Mouse (Mus musculus): ENCODE data around the gene Krt36. TPM values are rescaled to one million over a fixed set of nuclear protein-coding genes. Genes with fewer than 3 reads are reported as not detected.

Gene Krt36
- polyA plus RNA-seq, 1 experiment from 2014 or later, result not detected

DNA sequence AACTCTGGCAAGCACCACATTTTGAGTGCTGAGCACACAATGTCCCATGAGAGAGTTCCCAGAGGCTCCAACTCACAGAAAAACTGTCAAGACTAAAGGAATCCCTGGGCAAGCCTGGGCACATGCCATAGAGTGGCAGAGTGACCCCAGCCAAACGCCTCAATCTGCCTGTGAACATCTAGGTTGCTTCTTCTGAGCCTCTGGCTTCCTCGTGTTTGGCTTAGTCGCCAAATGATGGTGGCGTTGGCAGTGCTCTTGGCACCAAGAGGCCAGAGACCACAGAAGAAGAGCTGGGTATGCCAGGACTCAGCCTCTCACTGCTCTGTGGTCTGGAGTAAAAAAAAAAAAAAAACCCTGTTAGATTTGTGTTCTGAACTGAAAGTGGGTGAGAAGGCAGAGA lies 5.0 kb downstream of the Krt36 start:
- ATAC-seq (ENCODE audit: low FRiP score) (no peak), DNase-seq (ENCODE audit: low spot score) (no peak)
- Histone ChIP-seq H3K4me1 (replicated peaks; ENCODE audit: control insufficient read depth, insufficient read depth, low read length) (no peaks in the 10 kb centered on the region), H3K27me3 (ENCODE audit: control insufficient read depth, insufficient read depth, low read length) (no peaks in the 10 kb centered on the region), H3K27ac (no peak overlapping the region), H3K9me3 (ENCODE audit: control insufficient read depth, low read length) (no peaks in the 10 kb centered on the region), H3K9ac (no peak overlapping the region), H3K4me2 (replicated peaks) (no peak overlapping the region), H3K4me3 (replicated peaks; ENCODE audit: low read length) (no peak overlapping the region), H3K36me3 (replicated peaks; ENCODE audit: control insufficient read depth, insufficient read depth) (no peaks in the 10 kb centered on the region)
- WGBS, result 91% methylated on average over 4 of the region's 4 CpGs

DNA sequence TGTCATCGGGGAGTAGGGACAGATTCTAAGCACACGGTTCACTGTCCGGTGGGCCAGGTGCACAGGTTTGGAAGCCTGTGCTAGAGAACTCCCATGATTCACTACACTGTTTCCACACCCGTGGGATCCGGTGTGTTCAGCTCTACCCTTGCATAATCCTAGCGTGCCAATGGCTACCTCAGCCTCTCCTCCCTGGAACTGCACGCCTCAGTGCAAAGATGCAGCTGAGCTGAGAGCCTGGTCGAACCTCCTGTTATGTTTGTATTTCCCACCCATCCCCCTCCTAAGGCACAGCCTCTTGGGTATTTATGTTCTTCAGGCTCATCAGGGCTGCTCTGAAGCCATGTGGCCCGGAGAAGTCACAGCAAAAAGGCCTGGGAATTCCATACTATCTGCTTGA lies 7.6 kb downstream of the Krt36 start:
- no peak for DNase-seq (ENCODE audit: low spot score)
- no peak overlapping the region for H3K4me3 ChIP-seq (replicated peaks; ENCODE audit: low read length)
- H3K4me2 ChIP-seq (replicated peaks), result no peak overlapping the region
- no peak overlapping the region for H3K27ac ChIP-seq
- no peaks in the 10 kb centered on the region for H3K27me3 ChIP-seq (ENCODE audit: control insufficient read depth, insufficient read depth, low read length)
- no peak overlapping the region for H3K9ac ChIP-seq
- H3K4me1 ChIP-seq (replicated peaks; ENCODE audit: control insufficient read depth, insufficient read depth, low read length), result no peaks in the 10 kb centered on the region
- 76% methylated on average over 9 of the region's 9 CpGs for WGBS
- no peaks in the 10 kb centered on the region for H3K9me3 ChIP-seq (ENCODE audit: control insufficient read depth, low read length)
- no peaks in the 10 kb centered on the region for H3K36me3 ChIP-seq (replicated peaks; ENCODE audit: control insufficient read depth, insufficient read depth)
- ATAC-seq (ENCODE audit: low FRiP score), result no peak

DNA sequence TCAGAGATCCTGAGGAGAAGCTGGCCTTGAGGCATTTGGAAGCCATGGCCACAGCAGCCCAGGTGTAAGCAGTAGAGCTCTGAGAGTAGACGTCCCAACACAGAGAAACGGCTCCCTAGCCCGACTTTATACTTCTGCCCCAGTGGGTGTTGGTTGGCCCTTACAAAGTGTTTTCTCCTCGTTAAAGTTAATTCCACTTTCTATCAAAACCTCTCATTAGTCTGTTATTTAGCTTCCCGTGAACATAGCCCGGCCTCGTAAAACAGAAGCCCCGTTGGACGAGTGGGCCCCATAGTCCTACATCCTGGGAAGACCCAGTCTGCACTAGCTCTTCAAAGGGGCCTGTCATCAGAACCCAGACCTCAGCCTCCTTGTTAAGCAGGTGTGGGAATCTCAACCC lies 9.3 kb downstream of the Krt36 start, which contains the start of gene Krt35:
Gene Krt35, minus strand, starts transcription at position 101 of the 400 bp plus-strand sequence.
- Histone ChIP-seq H3K27me3 (ENCODE audit: control insufficient read depth, insufficient read depth, low read length) (no peaks in the 10 kb centered on the region), H3K36me3 (replicated peaks; ENCODE audit: control insufficient read depth, insufficient read depth) (no peaks in the 10 kb centered on the region), H3K4me3 (replicated peaks; ENCODE audit: low read length) (no peak within 1 kb of the TSS), H3K9ac (no peak within 1 kb of the TSS), H3K4me2 (replicated peaks) (no peak within 1 kb of the TSS), H3K4me1 (replicated peaks; ENCODE audit: control insufficient read depth, insufficient read depth, low read length) (no peaks in the 10 kb centered on the region), H3K27ac (no peak within 1 kb of the TSS), H3K9me3 (ENCODE audit: control insufficient read depth, low read length) (no peaks in the 10 kb centered on the region)
- DNase-seq (ENCODE audit: low spot score), result no peak
- 90% methylated on average over 9 of the region's 9 CpGs for whole genome bisulfite sequencing
- ATAC-seq (ENCODE audit: low FRiP score), result no peak

DNA sequence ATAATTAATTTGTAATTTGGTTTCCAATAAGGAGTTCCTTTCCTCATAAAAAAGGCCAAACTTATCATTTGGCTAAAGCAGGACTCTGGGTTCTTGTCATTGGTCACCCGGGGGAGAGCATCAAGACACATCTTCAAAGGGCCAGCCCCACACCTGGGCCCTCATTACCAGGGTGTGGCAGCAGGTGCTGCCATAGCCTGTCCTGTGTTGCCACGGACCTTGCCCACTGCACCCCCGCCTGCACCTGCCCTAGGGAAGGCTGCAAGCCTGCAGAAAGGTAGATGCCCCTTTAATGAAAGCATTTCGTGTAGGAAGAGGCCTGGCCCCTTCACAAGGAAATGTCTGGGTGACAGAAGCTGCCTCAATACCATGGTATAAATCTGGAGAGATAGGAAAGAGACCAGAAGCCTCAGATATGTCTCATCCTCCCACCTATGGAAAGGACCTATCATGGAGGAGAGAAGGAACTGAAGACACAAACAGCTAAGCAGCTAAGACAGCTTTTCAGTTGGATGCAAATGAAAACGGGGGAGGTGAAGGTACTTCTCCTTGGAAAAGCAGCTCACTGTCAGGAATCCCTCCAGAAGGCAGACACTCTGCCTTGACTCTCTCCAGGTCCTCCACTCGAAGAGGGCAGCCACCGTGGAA lies 16.9 kb downstream of the Krt36 start:
- Histone ChIP-seq H3K4me2 (replicated peaks) (no peak overlapping the region), H3K36me3 (replicated peaks; ENCODE audit: control insufficient read depth, insufficient read depth) (no peaks in the 10 kb centered on the region), H3K9me3 (ENCODE audit: control insufficient read depth, low read length) (no peaks in the 10 kb centered on the region), H3K4me1 (replicated peaks; ENCODE audit: control insufficient read depth, insufficient read depth, low read length) (no peaks in the 10 kb centered on the region), H3K4me3 (replicated peaks; ENCODE audit: low read length) (no peak overlapping the region), H3K9ac (no peak overlapping the region), H3K27me3 (ENCODE audit: control insufficient read depth, insufficient read depth, low read length) (no peaks in the 10 kb centered on the region), H3K27ac (no peak overlapping the region)
- DNase-seq (ENCODE audit: low spot score) (no peak), ATAC-seq (ENCODE audit: low FRiP score) (no peak)
- 71% methylated on average over 7 of the region's 7 CpGs for WGBS

DNA sequence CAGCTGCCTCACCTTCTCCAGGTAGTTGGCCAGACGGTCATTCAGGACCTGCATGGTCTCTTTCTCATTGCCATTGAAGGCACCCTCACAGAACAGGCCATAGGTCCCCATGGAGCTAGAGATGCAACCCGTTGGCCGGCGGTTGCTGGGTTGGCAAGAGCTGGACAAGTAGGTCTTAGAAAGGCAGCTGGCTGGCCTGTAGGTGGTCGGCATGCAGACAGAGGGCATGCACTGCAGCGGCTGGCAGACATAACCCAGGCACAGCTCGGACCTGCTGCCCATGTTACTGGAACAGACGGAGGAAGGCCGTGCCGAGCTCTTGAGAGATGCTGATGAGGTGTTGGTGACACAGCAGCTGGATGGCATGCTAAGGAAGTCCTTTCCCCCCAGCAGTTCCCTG lies 17.6 kb downstream of the Krt36 start, which contains the start of gene Krt32:
Gene Krt32, minus strand, starts transcription at position 366 of the 400 bp plus-strand sequence.
- no peak for DNase-seq (ENCODE audit: low spot score)
- Histone ChIP-seq H3K4me3 (replicated peaks; ENCODE audit: low read length) (no peak within 1 kb of the TSS), H3K36me3 (replicated peaks; ENCODE audit: control insufficient read depth, insufficient read depth) (no peaks in the 10 kb centered on the region), H3K9ac (no peak within 1 kb of the TSS), H3K9me3 (ENCODE audit: control insufficient read depth, low read length) (no peaks in the 10 kb centered on the region), H3K27ac (no peak within 1 kb of the TSS), H3K4me2 (replicated peaks) (no peak within 1 kb of the TSS), H3K27me3 (ENCODE audit: control insufficient read depth, insufficient read depth, low read length) (no peaks in the 10 kb centered on the region), H3K4me1 (replicated peaks; ENCODE audit: control insufficient read depth, insufficient read depth, low read length) (no peaks in the 10 kb centered on the region)
- no peak for ATAC-seq (ENCODE audit: low FRiP score)
- WGBS, result 94% methylated on average over 10 of the region's 10 CpGs

DNA sequence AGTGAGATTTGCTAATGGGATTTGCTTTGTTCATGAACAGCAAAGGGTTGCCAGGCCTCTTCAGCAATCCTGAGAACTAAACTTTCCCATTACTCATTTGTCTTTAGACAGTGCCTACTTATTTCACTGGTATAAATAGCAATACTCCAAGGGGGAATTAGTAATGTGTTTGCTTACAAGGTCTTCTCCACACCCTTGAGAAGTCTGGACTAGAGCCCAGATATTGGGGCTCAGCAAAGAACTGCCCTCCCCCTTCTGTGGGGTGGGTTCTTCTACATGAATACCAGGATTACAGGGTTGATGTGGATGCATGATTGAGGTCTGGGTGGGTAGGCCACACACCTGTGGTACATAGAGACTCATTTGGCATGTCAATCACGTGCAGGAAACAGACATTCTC lies 31.6 kb downstream of the Krt36 start:
- Histone ChIP-seq H3K4me2 (replicated peaks) (no peak overlapping the region), H3K27ac (no peak overlapping the region), H3K27me3 (ENCODE audit: control insufficient read depth, insufficient read depth, low read length) (no peaks in the 10 kb centered on the region), H3K36me3 (replicated peaks; ENCODE audit: control insufficient read depth, insufficient read depth) (no peaks in the 10 kb centered on the region), H3K9ac (no peak overlapping the region), H3K4me1 (replicated peaks; ENCODE audit: control insufficient read depth, insufficient read depth, low read length) (no peaks in the 10 kb centered on the region), H3K4me3 (replicated peaks; ENCODE audit: low read length) (no peak overlapping the region), H3K9me3 (ENCODE audit: control insufficient read depth, low read length) (no peaks in the 10 kb centered on the region)
- no peak for DNase-seq (ENCODE audit: low spot score)
- ATAC-seq (ENCODE audit: low FRiP score), result no peak
- WGBS, result 74% methylated on average over 1 of the region's 1 CpGs

DNA sequence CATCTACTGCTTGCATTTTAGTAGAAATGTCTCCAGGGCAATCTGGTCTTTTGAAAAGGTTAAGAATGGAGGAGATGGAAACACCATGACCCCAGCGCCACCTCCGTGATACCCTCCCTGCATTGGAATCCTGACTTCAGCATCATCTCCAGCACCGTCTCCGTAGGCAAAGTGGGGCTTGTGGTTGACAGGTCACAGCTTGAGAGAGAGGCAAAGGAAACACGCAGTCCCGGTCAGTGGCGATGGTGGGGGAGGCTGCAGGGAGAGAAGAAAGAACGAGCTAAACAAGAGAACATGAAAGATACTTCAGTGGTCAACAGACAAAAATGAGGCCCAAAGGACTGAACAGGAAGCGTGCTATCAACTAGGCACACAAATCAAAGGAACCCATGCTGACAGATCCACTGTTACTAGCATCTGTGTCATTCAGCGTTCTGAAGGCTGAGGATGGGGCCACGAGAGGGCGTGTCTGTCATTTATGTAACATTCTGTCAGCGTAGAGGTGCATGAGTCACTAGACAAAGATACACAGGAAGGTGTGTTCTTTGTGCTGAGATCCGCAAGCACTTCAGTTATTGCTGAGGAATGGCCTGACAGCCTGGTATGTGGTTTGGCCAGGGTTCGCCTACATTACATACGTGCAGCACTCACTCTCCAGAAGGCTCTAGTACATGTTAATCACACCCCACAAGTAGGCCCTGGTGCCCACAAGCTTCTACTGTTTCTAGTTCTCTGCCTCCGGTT lies 38.0 kb downstream of the Krt36 start:
- H3K4me2 ChIP-seq (replicated peaks), result no peak overlapping the region
- H3K27ac ChIP-seq, result no peak overlapping the region
- no peaks in the 10 kb centered on the region for H3K4me1 ChIP-seq (replicated peaks; ENCODE audit: control insufficient read depth, insufficient read depth, low read length)
- no peaks in the 10 kb centered on the region for H3K9me3 ChIP-seq (ENCODE audit: control insufficient read depth, low read length)
- H3K9ac ChIP-seq, result no peak overlapping the region
- DNase-seq (ENCODE audit: low spot score) (no peak), ATAC-seq (ENCODE audit: low FRiP score) (no peak)
- no peaks in the 10 kb centered on the region for H3K27me3 ChIP-seq (ENCODE audit: control insufficient read depth, insufficient read depth, low read length)
- H3K4me3 ChIP-seq (replicated peaks; ENCODE audit: low read length), result no peak overlapping the region
- no peaks in the 10 kb centered on the region for H3K36me3 ChIP-seq (replicated peaks; ENCODE audit: control insufficient read depth, insufficient read depth)
- WGBS, result 84% methylated on average over 17 of the region's 17 CpGs

DNA sequence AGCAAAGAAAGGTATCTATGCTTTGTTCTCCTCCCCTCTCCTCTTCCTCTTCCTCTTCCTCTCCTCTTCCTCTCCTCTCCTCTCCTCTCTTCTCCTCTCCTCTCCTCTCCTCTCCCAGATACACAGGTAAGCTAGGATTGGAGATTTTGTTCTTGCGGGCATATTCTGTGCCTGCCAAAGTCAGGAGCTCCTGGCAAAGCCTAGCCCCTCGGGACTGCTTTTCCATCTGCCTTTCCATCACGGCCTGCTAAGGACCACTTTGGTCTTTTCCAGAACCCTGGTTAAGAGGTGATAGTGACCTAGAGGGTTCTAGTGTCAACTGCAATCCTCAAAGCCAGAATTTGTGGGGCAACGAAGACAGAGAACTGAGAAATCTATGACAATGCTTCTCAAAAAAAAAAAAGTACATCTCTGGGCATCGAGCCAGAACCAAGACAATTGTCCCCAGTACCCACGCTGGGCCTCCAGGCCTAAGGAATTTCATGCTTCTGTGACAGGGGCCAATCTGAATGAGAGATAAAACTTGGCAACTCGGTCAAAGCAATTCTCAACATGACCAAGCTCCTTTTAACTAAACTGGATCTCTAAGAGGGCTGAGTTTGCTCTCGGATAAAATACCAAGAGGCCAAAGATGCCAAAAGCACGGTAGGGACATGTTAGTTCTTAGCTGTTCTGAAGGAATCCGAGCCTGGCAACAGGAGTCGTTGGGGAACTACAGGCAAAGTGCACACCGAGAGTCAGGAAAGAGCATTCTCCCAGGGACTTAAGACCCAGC lies 39.0 kb downstream of the Krt36 start:
- Histone ChIP-seq H3K4me3 (replicated peaks; ENCODE audit: low read length) (no peak overlapping the region), H3K4me1 (replicated peaks; ENCODE audit: control insufficient read depth, insufficient read depth, low read length) (no peaks in the 10 kb centered on the region), H3K9ac (no peak overlapping the region), H3K27ac (no peak overlapping the region), H3K9me3 (ENCODE audit: control insufficient read depth, low read length) (no peaks in the 10 kb centered on the region), H3K27me3 (ENCODE audit: control insufficient read depth, insufficient read depth, low read length) (no peaks in the 10 kb centered on the region), H3K4me2 (replicated peaks) (no peak overlapping the region), H3K36me3 (replicated peaks; ENCODE audit: control insufficient read depth, insufficient read depth) (no peaks in the 10 kb centered on the region)
- ATAC-seq (ENCODE audit: low FRiP score) (no peak), DNase-seq (ENCODE audit: low spot score) (no peak)
- WGBS, result 46% methylated on average over 12 of the region's 12 CpGs

DNA sequence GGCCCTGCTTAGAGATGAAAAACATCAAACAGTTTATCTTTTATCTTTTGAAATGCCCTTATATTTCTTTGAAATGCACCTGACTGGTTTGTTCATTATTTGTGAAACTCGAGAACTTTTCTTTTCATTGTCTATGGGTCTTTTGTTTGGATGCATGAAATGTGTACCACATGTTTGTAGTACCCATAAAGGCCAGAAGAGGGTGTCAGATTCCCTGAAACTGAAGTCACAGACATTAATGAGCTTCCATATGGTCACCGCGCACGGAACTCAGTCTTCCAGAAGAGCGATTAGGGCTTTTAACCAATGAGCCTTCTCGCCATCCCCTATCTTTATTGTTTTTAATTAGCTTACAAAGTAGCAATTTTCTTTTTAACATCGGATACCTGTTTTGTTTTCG lies 46.6 kb downstream of the Krt36 start:
- Histone ChIP-seq H3K27ac (no peak overlapping the region), H3K36me3 (replicated peaks; ENCODE audit: control insufficient read depth, insufficient read depth) (no peaks in the 10 kb centered on the region), H3K4me1 (replicated peaks; ENCODE audit: control insufficient read depth, insufficient read depth, low read length) (no peaks in the 10 kb centered on the region), H3K4me3 (replicated peaks; ENCODE audit: low read length) (no peak overlapping the region), H3K4me2 (replicated peaks) (no peak overlapping the region), H3K27me3 (ENCODE audit: control insufficient read depth, insufficient read depth, low read length) (no peaks in the 10 kb centered on the region), H3K9ac (no peak overlapping the region), H3K9me3 (ENCODE audit: control insufficient read depth, low read length) (no peaks in the 10 kb centered on the region)
- DNase-seq (ENCODE audit: low spot score) (no peak), ATAC-seq (ENCODE audit: low FRiP score) (no peak)
- 71% methylated on average over 8 of the region's 8 CpGs for WGBS

Data from hindbrain, embryonic 14.5 days (tissue).